Mouse (Mus musculus) left cerebral cortex, adult 11 months (tissue): ENCODE measurements around the gene Gm10031.
"Not testable (repeated sequence)": the region's sequence is repeated elsewhere in the genome, so short reads cannot be mapped to it uniquely, and the experiment has no call there.

ENCODE experiments used
- DNase-seq: peaks from one replicate; pipeline ENCODE4 v3.0.0; 2022; ENCODE audit warnings: low spot score

Gene Gm10031

GRCm38 (mm10) chr1:156523842-156524241 is at the start of gene Gm10031:
TSS of gene Gm10031 (plus strand) at chr1:156524012.
- DNase-seq, result not testable (repeated sequence)

GRCm38 (mm10) chr1:156474854-156475253 is 49.0 kb upstream of the Gm10031 start:
- DNase-seq, result no peak

GRCm38 (mm10) chr1:156476016-156476415 is 47.8 kb upstream of the Gm10031 start:
- no peak for DNase-seq

GRCm38 (mm10) chr1:156476535-156476934 is 47.3 kb upstream of the Gm10031 start:
- DNase-seq, result no peak

- DNase-seq, result no peak
Observed at GRCm38 (mm10) chr1:156481826-156482225, 42.0 kb upstream of the Gm10031 start.

- DNase-seq, result no peak
Observed at GRCm38 (mm10) chr1:156487498-156487897, 36.3 kb upstream of the Gm10031 start.

- DNase-seq, result no peak
Observed at GRCm38 (mm10) chr1:156488031-156488430, 35.8 kb upstream of the Gm10031 start.

DNA sequence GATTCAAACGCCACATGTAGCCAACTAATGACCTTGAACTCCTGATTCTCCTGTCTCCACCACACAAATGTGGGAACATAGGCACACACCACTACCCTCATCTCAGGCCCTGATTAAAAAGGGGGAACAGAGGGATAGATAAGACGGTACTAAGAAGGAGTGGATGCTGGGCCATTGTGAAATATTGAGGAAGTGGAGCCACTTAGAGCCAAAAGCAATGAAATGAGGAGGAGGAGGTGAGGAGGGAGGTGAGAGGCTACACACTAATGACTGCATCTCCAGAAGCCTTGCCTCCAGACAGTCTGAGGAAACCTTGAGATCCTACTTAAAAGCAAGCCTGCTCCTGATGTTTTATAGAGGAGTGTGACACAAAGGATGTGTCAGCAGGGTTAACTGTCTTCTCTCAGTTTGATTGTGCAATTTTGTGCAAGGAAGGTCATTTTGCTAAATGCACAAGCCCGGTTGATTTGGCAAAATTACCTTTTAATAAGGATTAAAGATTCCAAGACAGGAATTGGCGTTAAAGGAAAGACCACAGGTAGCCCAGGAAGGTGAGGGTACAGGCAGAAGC is 32.5 kb upstream of the Gm10031 start:
- DNase-seq, result no peak

GRCm38 (mm10) chr1:156495025-156495424 is 28.8 kb upstream of the Gm10031 start:
- no peak for DNase-seq

GRCm38 (mm10) chr1:156496910-156497309 is 26.9 kb upstream of the Gm10031 start:
- no peak for DNase-seq

- no peak for DNase-seq
Observed at GRCm38 (mm10) chr1:156504945-156505523, 18.8 kb upstream of the Gm10031 start.

GRCm38 (mm10) chr1:156505901-156506300 is 17.9 kb upstream of the Gm10031 start:
- no peak for DNase-seq

DNA sequence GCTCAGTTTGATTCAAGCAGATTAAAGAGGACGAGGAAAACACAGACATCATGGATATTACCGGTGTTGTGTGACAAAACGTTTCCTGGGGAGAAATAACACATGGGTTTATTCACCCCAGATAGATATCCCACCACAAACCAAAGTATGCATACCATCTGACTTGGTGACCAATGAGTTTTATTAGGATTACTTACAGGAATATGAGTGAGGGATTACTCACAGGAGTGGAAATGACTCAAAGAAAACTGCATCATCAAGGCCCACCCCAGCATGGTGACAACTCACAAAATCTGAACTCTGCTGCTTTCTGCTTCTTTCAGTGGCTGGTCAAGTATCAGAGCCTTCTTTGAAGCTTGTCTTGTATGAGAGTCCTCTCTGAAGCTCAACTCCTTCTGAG is 16.1 kb upstream of the Gm10031 start:
- no peak for DNase-seq

- DNase-seq, result no peak
Observed at GRCm38 (mm10) chr1:156520136-156520780, 3.6 kb upstream of the Gm10031 start.

- no peak for DNase-seq
Observed at GRCm38 (mm10) chr1:156521796-156522517, 1.9 kb upstream of the Gm10031 start.

GRCm38 (mm10) chr1:156532476-156533175 is 8.8 kb downstream of the Gm10031 start:
- not testable (repeated sequence) for DNase-seq

- DNase-seq, result no peak
Observed at GRCm38 (mm10) chr1:156533483-156533882, 9.7 kb downstream of the Gm10031 start.

- no peak for DNase-seq
Observed at GRCm38 (mm10) chr1:156533911-156534310, 10.1 kb downstream of the Gm10031 start.

DNA sequence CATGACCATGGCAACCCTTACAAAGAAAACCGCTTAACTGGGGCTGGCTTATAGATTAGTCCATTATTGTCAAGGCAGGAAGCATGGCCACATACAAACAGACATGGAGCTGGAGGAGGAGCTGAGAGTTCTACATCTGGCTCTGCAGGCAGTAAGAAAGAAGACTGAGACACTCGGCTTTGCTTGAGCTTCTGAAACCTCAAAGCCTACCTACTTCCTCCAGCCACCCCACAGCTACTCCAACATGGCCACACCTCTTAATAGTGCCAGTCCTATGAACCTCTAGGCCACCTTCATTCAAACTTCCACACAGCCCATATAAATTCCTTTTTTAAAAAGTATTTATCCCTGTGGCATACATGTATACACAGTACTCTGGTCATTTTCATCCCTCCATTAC is 13.2 kb downstream of the Gm10031 start:
- DNase-seq, result no peak

GRCm38 (mm10) chr1:156537701-156538100 is 13.9 kb downstream of the Gm10031 start:
- DNase-seq, result no peak

DNA sequence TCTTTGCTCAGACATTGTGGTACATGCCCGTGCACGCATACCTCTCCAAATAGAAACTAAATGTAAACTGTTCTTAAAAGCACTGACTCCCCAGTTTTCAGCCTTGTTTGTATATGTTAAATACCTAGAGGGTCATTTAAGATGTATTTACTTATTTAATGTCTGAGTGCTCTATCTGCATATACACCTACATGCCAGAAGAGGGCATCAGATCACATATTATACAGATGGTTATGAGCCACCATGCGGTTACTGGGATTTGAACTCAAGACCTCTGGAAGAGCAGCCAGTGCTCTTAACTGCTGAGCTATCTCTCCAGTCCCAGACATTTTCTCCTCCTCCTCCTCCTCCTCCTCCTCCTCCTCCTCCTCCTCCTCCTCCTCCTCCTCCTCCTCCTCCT is 14.6 kb downstream of the Gm10031 start:
- no peak for DNase-seq
